Mouse (Mus musculus) CH12.LX (cell line): ENCODE measurements around the gene Pdilt.

Experiments used
- BHLHE40 ChIP-seq: IDR thresholded peaks from 2 replicates; pipeline ENCODE4 v1.6.1; 2011; ENCODE audit warnings: mild to moderate bottlenecking, low read depth, low read length, improper control_type of control experiment
- CHD1 ChIP-seq: IDR thresholded peaks from 2 replicates; pipeline ENCODE4 v1.6.1; 2012; ENCODE audit warnings: low read depth, low read length, improper control_type of control experiment, inconsistent platforms
- CTCF ChIP-seq, 2 experiments: IDR thresholded peaks in 1 of 2; conservative IDR thresholded peaks in 1 of 2; 2 replicates each; pipeline ENCODE4 v1.5.1; 2011 to 2012; ENCODE audit warnings: low read depth in 2 of 2, low read length in 2 of 2, improper control_type of control experiment in 1 of 2, inconsistent platforms in 1 of 2, mild to moderate bottlenecking in 1 of 2, moderate library complexity in 1 of 2
- ETS1 ChIP-seq: conservative IDR thresholded peaks from 2 replicates; pipeline ENCODE4 v1.6.1; 2012; ENCODE audit warnings: low read depth, mild to moderate bottlenecking, inconsistent platforms, low read length, improper control_type of control experiment, moderate library complexity
- GABPA ChIP-seq: IDR thresholded peaks from 2 replicates; pipeline ENCODE4 v1.6.1; 2012; ENCODE audit warnings: low read depth, low read length, improper control_type of control experiment, inconsistent platforms; ENCODE audit not compliant: insufficient replicate concordance
- JUN ChIP-seq: IDR thresholded peaks from 2 replicates; pipeline ENCODE4 v1.6.1; 2011; ENCODE audit warnings: low read depth, mild to moderate bottlenecking, low read length, improper control_type of control experiment, moderate library complexity; ENCODE audit not compliant: insufficient read depth
- MAZ ChIP-seq: IDR thresholded peaks from 2 replicates; pipeline ENCODE4 v1.6.1; 2012; ENCODE audit warnings: low read depth, mild to moderate bottlenecking, inconsistent platforms, low read length, improper control_type of control experiment, moderate library complexity
- MEF2A ChIP-seq: IDR thresholded peaks from 2 replicates; pipeline ENCODE4 v1.6.1; 2014; ENCODE audit warnings: low read depth, mild to moderate bottlenecking, inconsistent platforms, low read length, improper control_type of control experiment, borderline replicate concordance
- POLR2A ChIP-seq: IDR thresholded peaks from 2 replicates; pipeline ENCODE4 v1.6.1; 2011; ENCODE audit warnings: low read depth, mild to moderate bottlenecking, improper control_type of control experiment, low read length
- RCOR1 ChIP-seq: conservative IDR thresholded peaks from 2 replicates; pipeline ENCODE4 v1.6.1; 2012; ENCODE audit warnings: low read depth, mild to moderate bottlenecking, inconsistent platforms, low read length, improper control_type of control experiment
- SIN3A ChIP-seq: IDR thresholded peaks from 2 replicates; pipeline ENCODE4 v1.6.1; 2012; ENCODE audit warnings: low read length, improper control_type of control experiment, inconsistent platforms

DNA sequence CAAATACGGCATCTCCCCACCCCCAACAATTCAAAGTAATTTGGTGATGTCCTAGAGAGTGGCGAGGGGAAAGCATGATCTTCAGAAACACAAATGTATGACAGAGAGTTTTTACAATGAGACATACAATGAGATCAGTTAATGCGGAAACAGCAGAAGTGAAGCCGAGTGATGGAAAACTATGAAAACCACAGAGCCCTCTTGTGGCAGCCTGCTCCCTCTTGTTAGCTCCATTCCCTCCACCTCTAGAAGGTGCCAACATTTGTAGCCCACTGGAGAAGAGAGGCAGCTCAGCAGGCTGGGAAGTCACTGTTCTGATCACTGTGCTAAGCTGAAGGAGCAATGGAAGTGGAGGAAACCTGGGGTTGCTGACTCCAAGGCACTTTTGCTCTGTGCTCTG lies 79.4 kb downstream of the Pdilt start:
- TF ChIP-seq RCOR1 (no peak), CHD1 (no peak), GABPA (no peak), POLR2A (no peak), MAZ (no peak), CTCF (conservative IDR thresholded peaks at IDR 0.05 in 1 of 2, IDR thresholded peaks at IDR 0.05 in 1 of 2; ENCODE audit: low read depth in 2 of 2, low read length in 2 of 2) (peak in 1 of 2 experiments; percentile 59; a peak in 2 of 4 replicates), MEF2A (no peak), SIN3A (no peak), JUN (no peak), BHLHE40 (no peak), ETS1 (no peak)
